Mouse (Mus musculus): ENCODE measurements around the gene Ifitm1. TPM values are rescaled to one million over a fixed set of nuclear protein-coding genes. Genes with fewer than 3 reads are reported as not detected.

Ifitm1 gene
- polyA plus RNA-seq, 1 experiment from 2014 or later: 7.4 TPM

DNA sequence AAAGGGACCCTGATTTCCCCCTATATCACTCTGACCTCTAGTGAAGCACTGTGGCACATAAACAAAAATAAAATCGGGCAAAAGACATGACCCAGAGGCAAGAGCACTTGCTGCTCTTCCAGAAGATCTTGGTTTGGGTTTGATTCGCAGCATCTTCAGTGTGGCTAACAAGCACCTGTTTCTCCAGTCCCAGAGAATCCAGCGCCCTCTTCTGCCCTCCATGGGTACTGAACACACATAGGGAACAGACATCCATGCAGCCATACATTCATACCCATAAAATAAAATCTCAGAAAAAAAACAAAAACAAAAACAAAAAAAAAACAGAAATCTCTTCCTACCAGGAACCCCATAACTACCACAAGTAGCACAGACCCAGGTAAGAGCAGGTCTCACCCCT lies 28.6 kb upstream of the Ifitm1 start:
- H3K27ac ChIP-seq (replicated peaks in 1 of 2; ENCODE audit: control insufficient read depth in 1 of 2, insufficient read depth in 1 of 2, low read depth in 2 of 2, low read length in 2 of 2): no peak overlapping the region
- H3K9me3 ChIP-seq (ENCODE audit: control insufficient read depth, low read length): no peaks in the 10 kb centered on the region
- 51% methylated on average over 3 of the region's 3 CpGs for WGBS
- ATAC-seq (ENCODE audit: insufficient number of reproducible peaks, insufficient read depth, low FRiP score, low read depth): no peak
- H3K4me2 ChIP-seq (ENCODE audit: low read length): no peak overlapping the region
- no peak overlapping the region for H3K9ac ChIP-seq (ENCODE audit: low read length)
- H3K36me3 ChIP-seq (ENCODE audit: control insufficient read depth, insufficient read depth, low read length): no peaks in the 10 kb centered on the region
- H3K4me1 ChIP-seq (ENCODE audit: control insufficient read depth in 2 of 2, insufficient read depth in 2 of 2, low read length in 2 of 2): peaks cover 3 to 10% of the 10 kb centered on the region in 2 experiments; a peak in 2 of 4 replicates
- H3K4me3 ChIP-seq (ENCODE audit: control insufficient read depth in 1 of 2, insufficient read depth in 1 of 2, low read depth in 1 of 2, low read length in 2 of 2): no peak overlapping the region
- no peaks in the 10 kb centered on the region; the same call in 1 of the 2 replicates for H3K27me3 ChIP-seq (ENCODE audit: control insufficient read depth, insufficient read depth, low read length)

DNA sequence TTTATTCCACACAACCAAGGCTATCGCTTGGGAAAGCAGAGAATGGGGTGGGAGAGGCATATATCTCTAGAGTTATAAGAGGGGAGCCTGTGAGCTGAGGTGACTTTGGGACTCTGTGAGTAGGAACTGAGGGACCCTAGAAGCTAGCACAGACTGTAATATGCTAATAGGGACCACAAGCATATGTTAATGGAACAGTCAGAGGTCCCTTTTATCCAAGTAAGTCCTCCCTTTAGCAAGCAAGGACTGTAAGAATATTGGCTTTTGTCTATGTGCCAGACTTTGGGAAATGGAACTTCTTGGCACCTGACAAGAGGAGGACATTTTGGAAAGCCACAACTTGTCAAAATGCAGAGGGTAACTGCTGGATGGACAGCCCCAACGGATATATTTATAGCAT lies 28.1 kb upstream of the Ifitm1 start:
- no peaks in the 10 kb centered on the region; the same call in 1 of the 2 replicates for H3K27me3 ChIP-seq (ENCODE audit: control insufficient read depth, insufficient read depth, low read length)
- H3K36me3 ChIP-seq (ENCODE audit: control insufficient read depth, insufficient read depth, low read length): no peaks in the 10 kb centered on the region
- WGBS: 29% methylated on average over 2 of the region's 2 CpGs
- ATAC-seq (ENCODE audit: insufficient number of reproducible peaks, insufficient read depth, low FRiP score, low read depth): no peak
- H3K9me3 ChIP-seq (ENCODE audit: control insufficient read depth, low read length): no peaks in the 10 kb centered on the region
- H3K9ac ChIP-seq (ENCODE audit: low read length): no peak overlapping the region
- peaks cover 3 to 10% of the 10 kb centered on the region in 2 experiments; a peak in 2 of 4 replicates for H3K4me1 ChIP-seq (ENCODE audit: control insufficient read depth in 2 of 2, insufficient read depth in 2 of 2, low read length in 2 of 2)
- H3K27ac ChIP-seq (replicated peaks in 1 of 2; ENCODE audit: control insufficient read depth in 1 of 2, insufficient read depth in 1 of 2, low read depth in 2 of 2, low read length in 2 of 2): no peak overlapping the region
- H3K4me3 ChIP-seq (ENCODE audit: control insufficient read depth in 1 of 2, insufficient read depth in 1 of 2, low read depth in 1 of 2, low read length in 2 of 2): no peak overlapping the region
- no peak overlapping the region for H3K4me2 ChIP-seq (ENCODE audit: low read length)

DNA sequence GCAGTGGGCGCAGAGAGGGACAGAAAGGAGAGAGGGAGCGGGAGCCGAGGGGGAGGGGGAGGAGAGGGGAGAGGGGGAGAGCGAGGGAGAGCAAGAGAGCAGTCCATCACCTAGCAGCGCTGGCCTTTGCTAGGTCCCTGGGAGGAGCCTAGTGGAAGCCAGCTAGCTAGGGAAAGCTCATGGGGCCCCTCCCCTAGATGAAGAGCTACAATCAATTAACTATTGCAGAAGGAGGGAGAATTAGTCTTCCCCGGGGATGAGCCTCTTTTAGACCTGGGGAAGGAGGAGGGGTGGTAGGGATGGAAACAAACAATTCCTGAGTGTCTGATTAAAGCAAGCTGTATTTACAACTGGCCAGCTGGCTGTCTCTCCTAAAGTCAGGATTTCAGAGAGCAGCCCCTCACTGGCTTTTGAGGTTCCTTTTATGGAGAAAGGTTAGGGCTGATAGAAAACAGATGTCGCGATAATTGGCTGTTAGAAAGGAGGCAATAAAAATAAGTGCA lies 27.3 kb upstream of the Ifitm1 start:
- no peak overlapping the region for H3K27ac ChIP-seq (replicated peaks in 1 of 2; ENCODE audit: control insufficient read depth in 1 of 2, insufficient read depth in 1 of 2, low read depth in 2 of 2, low read length in 2 of 2)
- no peak overlapping the region for H3K4me3 ChIP-seq (ENCODE audit: control insufficient read depth in 1 of 2, insufficient read depth in 1 of 2, low read depth in 1 of 2, low read length in 2 of 2)
- H3K36me3 ChIP-seq (ENCODE audit: control insufficient read depth, insufficient read depth, low read length): peaks cover 1% of the 10 kb centered on the region; the same call in 1 of the 2 replicates
- WGBS: 12% methylated on average over 8 of the region's 8 CpGs
- H3K27me3 ChIP-seq (ENCODE audit: control insufficient read depth, insufficient read depth, low read length): no peaks in the 10 kb centered on the region
- no peaks in the 10 kb centered on the region for H3K9me3 ChIP-seq (ENCODE audit: control insufficient read depth, low read length)
- no peak overlapping the region for H3K4me2 ChIP-seq (ENCODE audit: low read length)
- no peak for ATAC-seq (ENCODE audit: insufficient number of reproducible peaks, insufficient read depth, low FRiP score, low read depth)
- H3K9ac ChIP-seq (ENCODE audit: low read length): 0 out of 2 replicates have a peak overlapping the region, but pooled peaks have one; percentile 30
- H3K4me1 ChIP-seq (ENCODE audit: control insufficient read depth in 2 of 2, insufficient read depth in 2 of 2, low read length in 2 of 2): peaks cover 3 to 10% of the 10 kb centered on the region in 2 experiments; a peak in 2 of 4 replicates

DNA sequence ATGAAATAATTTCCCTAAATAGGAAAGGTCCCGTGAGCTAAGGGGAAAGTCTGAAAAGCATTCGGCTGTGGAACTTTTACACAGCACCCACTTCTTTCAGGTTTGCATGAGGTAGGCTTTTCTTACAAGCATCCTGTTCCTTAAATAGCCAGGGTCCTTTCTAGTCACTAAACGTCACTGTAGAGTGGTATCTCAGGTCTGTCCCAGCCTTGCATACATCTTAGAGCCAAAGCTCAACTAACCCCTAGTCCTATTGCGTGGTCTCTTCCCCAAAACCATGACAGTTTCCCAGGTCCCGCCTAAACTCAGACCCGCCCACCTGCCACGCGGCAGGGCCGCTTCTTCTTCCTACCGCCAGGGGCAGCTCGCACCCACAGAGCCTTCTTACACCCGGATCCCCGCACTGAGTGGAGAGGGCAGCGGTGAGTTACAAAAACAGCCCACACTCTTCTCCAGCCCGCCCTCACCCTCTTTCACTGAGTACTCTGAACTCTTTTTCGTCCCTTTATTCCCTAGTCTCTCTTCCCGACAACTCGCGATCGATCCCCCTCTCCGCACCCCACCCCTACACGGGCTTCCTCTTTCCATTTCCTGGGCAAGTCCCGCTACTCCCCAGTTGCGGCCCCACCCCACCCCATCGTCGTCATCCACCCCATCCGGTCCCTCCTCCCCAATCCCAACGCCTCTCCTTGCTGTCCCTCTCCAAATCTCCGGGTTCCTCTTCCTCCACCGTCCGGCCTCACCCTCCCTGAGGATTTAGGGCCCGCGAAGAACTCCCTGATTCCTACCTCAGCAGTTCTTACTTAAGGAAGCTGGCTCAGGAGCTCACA lies 25.6 kb upstream of the Ifitm1 start, which contains the start of gene Pgghg:
Gene Pgghg (plus strand): TSS at position 170 of the 830 bp plus-strand sequence.
- Histone ChIP-seq H3K9me3 (ENCODE audit: control insufficient read depth, low read length) (no peaks in the 10 kb centered on the region), H3K27me3 (ENCODE audit: control insufficient read depth, insufficient read depth, low read length) (no peaks in the 10 kb centered on the region), H3K27ac (replicated peaks in 1 of 2; ENCODE audit: control insufficient read depth in 1 of 2, insufficient read depth in 1 of 2, low read depth in 2 of 2, low read length in 2 of 2) (peak within 1 kb of the TSS; percentile 87 to 90), H3K36me3 (ENCODE audit: control insufficient read depth, insufficient read depth, low read length) (peaks cover 18% of the 10 kb centered on the region), H3K4me1 (ENCODE audit: control insufficient read depth in 2 of 2, insufficient read depth in 2 of 2, low read length in 2 of 2) (peaks cover 5 to 14% of the 10 kb centered on the region in 2 experiments; a peak in 3 of 4 replicates), H3K4me3 (ENCODE audit: control insufficient read depth in 1 of 2, insufficient read depth in 1 of 2, low read depth in 1 of 2, low read length in 2 of 2) (peak within 1 kb of the TSS; percentile 61 to 64), H3K9ac (ENCODE audit: low read length) (peak within 1 kb of the TSS; percentile 86), H3K4me2 (ENCODE audit: low read length) (peak within 1 kb of the TSS; percentile 77)
- WGBS: 4% methylated on average over 33 of the region's 33 CpGs
- ATAC-seq (ENCODE audit: insufficient number of reproducible peaks, insufficient read depth, low FRiP score, low read depth): peak; percentile 87

DNA sequence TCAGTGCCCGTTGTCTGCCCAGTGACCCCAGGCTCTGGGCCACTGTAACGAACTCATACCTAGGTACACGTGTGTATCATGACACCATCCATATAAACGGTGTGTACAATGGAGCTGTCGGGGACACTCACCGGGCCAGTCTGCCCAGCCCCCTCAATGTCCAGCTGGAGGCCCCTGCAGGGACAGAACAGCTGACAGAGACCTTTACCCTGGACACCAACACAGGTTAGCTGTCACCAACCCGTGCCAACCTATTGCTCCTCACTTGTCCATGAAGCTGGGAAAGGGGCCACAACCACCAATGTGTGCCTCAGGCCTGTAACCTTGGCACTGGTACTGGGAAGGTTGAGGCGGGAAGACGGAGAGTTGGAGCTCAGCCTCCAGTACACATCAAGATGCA lies 24.7 kb upstream of the Ifitm1 start:
- peak overlapping the region; percentile 86 for H3K9ac ChIP-seq (ENCODE audit: low read length)
- H3K4me3 ChIP-seq (ENCODE audit: control insufficient read depth in 1 of 2, insufficient read depth in 1 of 2, low read depth in 1 of 2, low read length in 2 of 2): peak overlapping the region; percentile 61 to 64
- 57% methylated on average over 9 of the region's 9 CpGs for WGBS
- peak overlapping the region; percentile 77 for H3K4me2 ChIP-seq (ENCODE audit: low read length)
- peak overlapping the region; percentile 87 to 90 for H3K27ac ChIP-seq (replicated peaks in 1 of 2; ENCODE audit: control insufficient read depth in 1 of 2, insufficient read depth in 1 of 2, low read depth in 2 of 2, low read length in 2 of 2)
- H3K4me1 ChIP-seq (ENCODE audit: control insufficient read depth in 2 of 2, insufficient read depth in 2 of 2, low read length in 2 of 2): peaks cover 11 to 22% of the 10 kb centered on the region in 2 experiments
- ATAC-seq (ENCODE audit: insufficient number of reproducible peaks, insufficient read depth, low FRiP score, low read depth): no peak
- H3K27me3 ChIP-seq (ENCODE audit: control insufficient read depth, insufficient read depth, low read length): no peaks in the 10 kb centered on the region
- H3K36me3 ChIP-seq (ENCODE audit: control insufficient read depth, insufficient read depth, low read length): peaks cover 25% of the 10 kb centered on the region
- no peaks in the 10 kb centered on the region for H3K9me3 ChIP-seq (ENCODE audit: control insufficient read depth, low read length)

DNA sequence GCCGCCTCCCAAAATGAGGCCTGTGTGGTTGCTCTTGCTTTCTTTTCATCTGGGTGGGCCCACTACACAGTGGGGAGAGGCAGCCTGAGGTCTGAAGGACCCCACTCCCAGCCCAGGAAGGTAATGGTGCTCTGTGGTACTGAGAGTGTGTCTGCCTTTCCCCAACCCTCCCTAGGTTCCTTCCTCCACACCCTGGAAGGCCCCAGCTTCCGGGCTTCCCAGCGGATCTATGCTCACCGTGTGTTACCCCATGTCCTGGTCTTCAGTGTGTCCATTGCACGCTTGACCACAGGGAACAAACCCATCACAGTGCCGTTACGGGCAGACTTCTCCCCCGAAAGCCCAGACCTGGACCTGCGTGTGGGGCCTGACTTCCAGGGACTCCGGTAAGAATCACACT lies 24.2 kb upstream of the Ifitm1 start:
- H3K9ac ChIP-seq (ENCODE audit: low read length): peak overlapping the region; percentile 86; the same call in 1 of the 2 replicates

DNA sequence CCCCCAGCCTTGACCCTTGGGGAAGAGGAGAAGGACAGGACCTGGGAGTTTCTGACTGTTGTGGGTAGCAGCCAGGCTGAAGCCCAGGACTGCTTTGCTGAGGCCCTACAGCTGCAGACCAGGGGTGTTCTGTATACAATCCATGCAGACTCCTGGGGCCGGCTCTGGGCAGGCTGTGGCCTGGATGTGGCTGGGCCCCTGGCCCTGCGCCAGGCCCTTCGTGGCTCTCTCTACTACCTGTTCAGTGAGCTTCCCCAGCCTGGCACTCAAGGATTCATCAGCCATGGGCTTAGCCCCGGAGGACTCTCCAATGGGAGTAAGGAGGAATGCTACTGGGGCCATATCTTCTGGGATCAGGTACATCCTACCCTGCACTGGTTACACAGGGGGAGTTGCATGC lies 23.7 kb upstream of the Ifitm1 start:
- Histone ChIP-seq H3K36me3 (ENCODE audit: control insufficient read depth, insufficient read depth, low read length) (peaks cover 36% of the 10 kb centered on the region), H3K4me3 (ENCODE audit: control insufficient read depth in 1 of 2, insufficient read depth in 1 of 2, low read depth in 1 of 2, low read length in 2 of 2) (no peak overlapping the region), H3K4me2 (ENCODE audit: low read length) (no peak overlapping the region), H3K9me3 (ENCODE audit: control insufficient read depth, low read length) (no peaks in the 10 kb centered on the region), H3K27ac (replicated peaks in 1 of 2; ENCODE audit: control insufficient read depth in 1 of 2, insufficient read depth in 1 of 2, low read depth in 2 of 2, low read length in 2 of 2) (no peak overlapping the region), H3K27me3 (ENCODE audit: control insufficient read depth, insufficient read depth, low read length) (no peaks in the 10 kb centered on the region), H3K4me1 (ENCODE audit: control insufficient read depth in 2 of 2, insufficient read depth in 2 of 2, low read length in 2 of 2) (peaks cover 19 to 25% of the 10 kb centered on the region in 2 experiments), H3K9ac (ENCODE audit: low read length) (no peak overlapping the region)
- 75% methylated on average over 4 of the region's 4 CpGs for WGBS
- no peak for ATAC-seq (ENCODE audit: insufficient number of reproducible peaks, insufficient read depth, low FRiP score, low read depth)

More for the DNA sequence above, 24.2 kb upstream of the Ifitm1 start:
- Histone ChIP-seq H3K27ac (replicated peaks in 1 of 2; ENCODE audit: control insufficient read depth in 1 of 2, insufficient read depth in 1 of 2, low read depth in 2 of 2, low read length in 2 of 2) (peak overlapping the region in 1 of 2 experiments; percentile 90; a peak in 1 of 4 replicates), H3K27me3 (ENCODE audit: control insufficient read depth, insufficient read depth, low read length) (no peaks in the 10 kb centered on the region), H3K4me2 (ENCODE audit: low read length) (peak overlapping the region; percentile 77), H3K4me3 (ENCODE audit: control insufficient read depth in 1 of 2, insufficient read depth in 1 of 2, low read depth in 1 of 2, low read length in 2 of 2) (no peak overlapping the region), H3K36me3 (ENCODE audit: control insufficient read depth, insufficient read depth, low read length) (peaks cover 30% of the 10 kb centered on the region), H3K4me1 (ENCODE audit: control insufficient read depth in 2 of 2, insufficient read depth in 2 of 2, low read length in 2 of 2) (peaks cover 15 to 22% of the 10 kb centered on the region in 2 experiments), H3K9me3 (ENCODE audit: control insufficient read depth, low read length) (no peaks in the 10 kb centered on the region)
- WGBS: 88% methylated on average over 10 of the region's 10 CpGs
- ATAC-seq (ENCODE audit: insufficient number of reproducible peaks, insufficient read depth, low FRiP score, low read depth): no peak
